Mouse (Mus musculus) ES-Bruce4 (cell line): ENCODE data around the gene Meioc. TPM values are rescaled to one million over a fixed set of nuclear protein-coding genes. Genes with fewer than 3 reads are reported as not detected.

Source experiments
- H3K27ac ChIP-seq: 2 replicates; pipeline ENCODE4 v1.5.1; 2012; ENCODE audit warnings: low read length, inconsistent platforms; ENCODE audit not compliant: insufficient read depth
- H3K27me3 ChIP-seq: 2 replicates; pipeline ENCODE4 v1.6.1; 2012; ENCODE audit warnings: mild to moderate bottlenecking, low read length, inconsistent platforms; ENCODE audit not compliant: control insufficient read depth, poor library complexity, insufficient read depth, severe bottlenecking
- H3K36me3 ChIP-seq: 2 replicates; pipeline ENCODE4 v1.6.1; 2012; ENCODE audit warnings: inconsistent platforms, mild to moderate bottlenecking, low read length, moderate library complexity; ENCODE audit not compliant: control insufficient read depth, poor library complexity, insufficient read depth, severe bottlenecking
- H3K4me1 ChIP-seq: one replicate; pipeline ENCODE4 v1.8.1; 2011; ENCODE audit warnings: low read length; ENCODE audit not compliant: control insufficient read depth, insufficient read depth
- H3K4me3 ChIP-seq: 2 replicates; pipeline ENCODE4 v1.5.1; 2011; ENCODE audit warnings: low read depth, mild to moderate bottlenecking, low read length
- H3K9ac ChIP-seq: 2 replicates; pipeline ENCODE4 v1.6.1; 2012; ENCODE audit warnings: low read depth, mild to moderate bottlenecking, inconsistent platforms; ENCODE audit not compliant: poor library complexity, severe bottlenecking
- H3K9me3 ChIP-seq: replicated peaks from 2 replicates; pipeline ENCODE4 v1.6.1; 2012; ENCODE audit warnings: mild to moderate bottlenecking, low read length, inconsistent platforms; ENCODE audit not compliant: control insufficient read depth, poor library complexity, insufficient read depth, severe bottlenecking
- CTCF ChIP-seq: IDR thresholded peaks from one replicate; pipeline ENCODE4 v1.8.1; 2011; ENCODE audit warnings: low read depth, low read length
- EP300 ChIP-seq: IDR thresholded peaks from 2 replicates; pipeline ENCODE4 v1.6.1; 2011; ENCODE audit warnings: low read depth, low read length; ENCODE audit not compliant: insufficient read depth
- POLR2A ChIP-seq: IDR thresholded peaks from one replicate; pipeline ENCODE4 v1.8.1; 2011; ENCODE audit warnings: low read length; ENCODE audit not compliant: insufficient read depth
- polyA plus RNA-seq: library from polyadenylated mRNA; stranded (reverse); fragments of >200 nt; gene quantifications from 2 replicates; pipeline ENCODE4 v1.2.4, GENCODE M21; 2011; ENCODE audit warnings: low read depth; ENCODE audit not compliant: missing spikeins, insufficient read depth, insufficient read length

Meioc gene
- 8.8 and 9.4 TPM in 2 replicates for polyA plus RNA-seq

GRCm38 (mm10) chr11:102663416-102663815, at the start of gene Meioc:
TSS of gene Meioc (plus strand) at chr11:102663716.
- H3K9me3 ChIP-seq = no peaks in the 10 kb centered on the region
- no peaks in the 10 kb centered on the region for H3K4me1 ChIP-seq
- no peak within 1 kb of the TSS for H3K4me3 ChIP-seq
- H3K36me3 ChIP-seq = no peaks in the 10 kb centered on the region
- peaks cover 8% of the 10 kb centered on the region for H3K27me3 ChIP-seq
- no peak within 1 kb of the TSS for H3K27ac ChIP-seq
- TF ChIP-seq CTCF = no peak
- TF ChIP-seq EP300 = no peak
- no peak for TF ChIP-seq POLR2A
- H3K9ac ChIP-seq = no peak within 1 kb of the TSS

GRCm38 (mm10) chr11:102619449-102619848, 44.1 kb upstream of the Meioc start:
- no peak overlapping the region for H3K4me3 ChIP-seq
- TF ChIP-seq EP300 (no peak), POLR2A (no peak), CTCF (peak; percentile 3)
- no peak overlapping the region for H3K27ac ChIP-seq

GRCm38 (mm10) chr11:102623876-102624789, 39.4 kb upstream of the Meioc start:
- Histone ChIP-seq H3K9ac (peak overlapping the region; percentile 51), H3K9me3 (no peaks in the 10 kb centered on the region), H3K27ac (no peak overlapping the region; the same call in 1 of the 2 replicates), H3K36me3 (no peaks in the 10 kb centered on the region), H3K4me3 (no peak overlapping the region; the same call in 1 of the 2 replicates), H3K27me3 (no peaks in the 10 kb centered on the region), H3K4me1 (peaks cover 1% of the 10 kb centered on the region)
- TF ChIP-seq CTCF = no peak
- no peak for TF ChIP-seq POLR2A
- TF ChIP-seq EP300 = peak; percentile 53

More at GRCm38 (mm10) chr11:102619449-102619848, 44.1 kb upstream of the Meioc start:
- no peaks in the 10 kb centered on the region for H3K9me3 ChIP-seq
- no peaks in the 10 kb centered on the region for H3K36me3 ChIP-seq
- H3K4me1 ChIP-seq = peaks cover under 1% of the 10 kb centered on the region
- no peaks in the 10 kb centered on the region; the same call in 1 of the 2 replicates for H3K27me3 ChIP-seq
- H3K9ac ChIP-seq = no peak overlapping the region

- no peaks in the 10 kb centered on the region for H3K9me3 ChIP-seq
- H3K27ac ChIP-seq = no peak overlapping the region
- H3K4me3 ChIP-seq = no peak overlapping the region
- H3K36me3 ChIP-seq = no peaks in the 10 kb centered on the region
- peaks cover 1% of the 10 kb centered on the region for H3K4me1 ChIP-seq
- H3K27me3 ChIP-seq = no peaks in the 10 kb centered on the region
- no peak overlapping the region for H3K9ac ChIP-seq
- TF ChIP-seq POLR2A (no peak), CTCF (no peak)
These were observed 38.6 kb upstream of the Meioc start for GRCm38 (mm10) chr11:102624888-102625407.

- no peak for TF ChIP-seq CTCF
- TF ChIP-seq POLR2A = no peak
- TF ChIP-seq EP300 = no peak
- Histone ChIP-seq H3K4me1 (peaks cover 7% of the 10 kb centered on the region), H3K4me3 (no peak overlapping the region), H3K27me3 (no peaks in the 10 kb centered on the region), H3K27ac (no peak overlapping the region), H3K9me3 (no peaks in the 10 kb centered on the region), H3K36me3 (no peaks in the 10 kb centered on the region), H3K9ac (no peak overlapping the region)
These were observed 36.2 kb upstream of the Meioc start for GRCm38 (mm10) chr11:102627171-102627931.
